Mouse (Mus musculus) R1 (cell line): ENCODE results near the gene Hibadh.

Experiments used
- DNase-seq: peaks from one replicate; pipeline ENCODE4 v3.0.0-alpha.2; 2018; ENCODE audit warnings: low read depth, low spot score

Hibadh gene

GRCm38 (mm10) chr6:52638471-52639185 lies 1.6 kb downstream of the Hibadh start:
- no peak for DNase-seq

- DNase-seq = peak; percentile 23
Observed at GRCm38 (mm10) chr6:52637337-52637736, 2.9 kb downstream of the Hibadh start.

GRCm38 (mm10) chr6:52635395-52635794 lies 4.8 kb downstream of the Hibadh start:
- no peak for DNase-seq

- DNase-seq = no peak
Observed at GRCm38 (mm10) chr6:52630625-52631024, 9.6 kb downstream of the Hibadh start.

- DNase-seq = no peak
Observed at GRCm38 (mm10) chr6:52629180-52629579, 11.0 kb downstream of the Hibadh start.

- peak; percentile 16 for DNase-seq
Observed at GRCm38 (mm10) chr6:52626735-52627134, 13.5 kb downstream of the Hibadh start.

GRCm38 (mm10) chr6:52623741-52624140 lies 16.4 kb downstream of the Hibadh start:
- DNase-seq = no peak

- no peak for DNase-seq
Observed at GRCm38 (mm10) chr6:52621731-52622480, 18.3 kb downstream of the Hibadh start.

- no peak for DNase-seq
Observed at GRCm38 (mm10) chr6:52620090-52620489, 20.1 kb downstream of the Hibadh start.

- no peak for DNase-seq
Observed at GRCm38 (mm10) chr6:52609626-52610352, 30.4 kb downstream of the Hibadh start.

GRCm38 (mm10) chr6:52608121-52608520 lies 32.1 kb downstream of the Hibadh start:
- DNase-seq = no peak

- no peak for DNase-seq
Observed at GRCm38 (mm10) chr6:52606746-52607347, 33.3 kb downstream of the Hibadh start.

- no peak for DNase-seq
Observed at GRCm38 (mm10) chr6:52601706-52602642, 38.2 kb downstream of the Hibadh start.

- DNase-seq = peak; percentile 44
Observed at GRCm38 (mm10) chr6:52601117-52601516, 39.1 kb downstream of the Hibadh start.

- DNase-seq = no peak
Observed at GRCm38 (mm10) chr6:52594752-52595151, 45.4 kb downstream of the Hibadh start.

- no peak for DNase-seq
Observed at GRCm38 (mm10) chr6:52586564-52586963, 53.6 kb downstream of the Hibadh start.

GRCm38 (mm10) chr6:52584383-52584782 lies 55.8 kb downstream of the Hibadh start:
- DNase-seq = no peak

GRCm38 (mm10) chr6:52581081-52581480 lies 59.1 kb downstream of the Hibadh start:
- DNase-seq = no peak

- DNase-seq = no peak
Observed at GRCm38 (mm10) chr6:52578322-52578721, 61.9 kb downstream of the Hibadh start.

GRCm38 (mm10) chr6:52577270-52577669 lies 62.9 kb downstream of the Hibadh start:
- DNase-seq = peak; percentile 30

- no peak for DNase-seq
Observed at GRCm38 (mm10) chr6:52568706-52569105, 71.5 kb downstream of the Hibadh start.
